7 mouse cellular contexts compared by ENCODE assay signal in genomic region chr8:71568387-71568937, GRCm38 (mm10). TPM values are rescaled to one million over a fixed set of nuclear protein-coding genes. Genes with fewer than 3 reads are reported as not detected.
DNase-seq lines count a peak whose midpoint lies in the region; ATAC-seq and TF ChIP-seq lines count a peak whose summit lies in the region.

TSS of gene Slc27a1 (plus strand) at chr8:71568882.

- peak within 1 kb of the TSS; percentile 92 for H3K4me3 ChIP-seq in cerebellum, adult 2 months (replicated peaks; ENCODE audit: insufficient read depth, low read depth, low read length)
- peak within 1 kb of the TSS; percentile 68 for H3K4me3 ChIP-seq in hindbrain, embryonic 16.5 days (ENCODE audit: low read length)
- H3K4me3 ChIP-seq in macrophage (ENCODE audit: inconsistent target), result peak within 1 kb of the TSS; percentile 58
- peak within 1 kb of the TSS; percentile 79 for H3K4me3 ChIP-seq in small intestine, adult 2 months (ENCODE audit: low read depth, low read length)

- WGBS in cerebellum, adult 2 months, result 9% methylated on average over 13 of the region's 13 CpGs
- 8% methylated on average over 13 of the region's 13 CpGs for WGBS in hindbrain, embryonic 16.5 days
- 30% methylated on average over 9 of the region's 13 CpGs for WGBS in macrophage (ENCODE audit: missing documents)
- 13% methylated on average over 13 of the region's 13 CpGs for WGBS in small intestine, adult 2 months

- no peak for TF ChIP-seq POLR2A in cerebellum, adult 2 months (IDR thresholded peaks at IDR 0.05; ENCODE audit: borderline replicate concordance, insufficient read depth, low read length)
- TF ChIP-seq POLR2A in small intestine, adult 2 months (IDR thresholded peaks at IDR 0.05; ENCODE audit: low read depth, low read length), result no peak

- peak within 1 kb of the TSS; percentile 77 for H3K9ac ChIP-seq in hindbrain, embryonic 16.5 days (ENCODE audit: low read depth, low read length)

- H3K27me3 ChIP-seq in cerebellum, adult 2 months (ENCODE audit: control insufficient read depth, insufficient read depth, low read length), result no peaks in the 10 kb centered on the region
- peaks cover 4% of the 10 kb centered on the region; the same call in 1 of the 2 replicates for H3K27me3 ChIP-seq in hindbrain, embryonic 16.5 days (replicated peaks; ENCODE audit: control insufficient read depth, insufficient read depth, low read length)
- H3K27me3 ChIP-seq in small intestine, adult 2 months (ENCODE audit: control insufficient read depth, insufficient read depth, low read length), result no peaks in the 10 kb centered on the region

- no peak for TF ChIP-seq CTCF in cerebellum, adult 2 months (IDR thresholded peaks at IDR 0.05; ENCODE audit: borderline replicate concordance, insufficient read depth, low read depth, low read length)
- TF ChIP-seq CTCF in small intestine, adult 2 months (IDR thresholded peaks at IDR 0.05; ENCODE audit: extremely low read depth, insufficient read length, insufficient replicate concordance, low read depth, low read length), result no peak

- peaks cover 27% of the 10 kb centered on the region; the same call in 1 of the 2 replicates for H3K79me2 ChIP-seq in macrophage (ENCODE audit: inconsistent target)

- no peaks in the 10 kb centered on the region for H3K36me3 ChIP-seq in hindbrain, embryonic 16.5 days (ENCODE audit: control insufficient read depth, insufficient read depth, low read length)
- H3K36me3 ChIP-seq in macrophage (ENCODE audit: inconsistent target), result no peaks in the 10 kb centered on the region
- no peaks in the 10 kb centered on the region for H3K36me3 ChIP-seq in small intestine, adult 2 months (ENCODE audit: control insufficient read depth, insufficient read depth, low read length)

- peak; percentile 13 for ATAC-seq in hindbrain, embryonic 16.5 days

- peaks cover 6% of the 10 kb centered on the region for H3K4me1 ChIP-seq in cerebellum, adult 2 months (ENCODE audit: control insufficient read depth, insufficient read depth, low read length)
- peaks cover 32% of the 10 kb centered on the region for H3K4me1 ChIP-seq in hindbrain, embryonic 16.5 days (ENCODE audit: control insufficient read depth, insufficient read depth, low read depth, low read length)
- peaks cover 10% of the 10 kb centered on the region for H3K4me1 ChIP-seq in small intestine, adult 2 months (ENCODE audit: control insufficient read depth, insufficient read depth, insufficient read length, low read length)

- peak; percentile 93 for DNase-seq in adrenal gland, adult 2 months
- peak; percentile 66 to 69 for DNase-seq in cerebellum, adult 2 months
- DNase-seq in gastrocnemius, postnatal 25 days, result peak; percentile 79
- peak in 1 of 2 experiments; percentile 70 for DNase-seq in left cerebral cortex, adult 8-10 months (ENCODE audit: low spot score in 2 of 2)

- H3K9me3 ChIP-seq in hindbrain, embryonic 16.5 days (ENCODE audit: control insufficient read depth, low read length), result peaks cover 2% of the 10 kb centered on the region; the same call in 1 of the 2 replicates

- H3K4me2 ChIP-seq in hindbrain, embryonic 16.5 days (ENCODE audit: low read length), result peak within 1 kb of the TSS; percentile 69

- H3K27ac ChIP-seq in cerebellum, adult 2 months (ENCODE audit: insufficient read depth, low read length), result peak within 1 kb of the TSS; percentile 87
- H3K27ac ChIP-seq in hindbrain, embryonic 16.5 days (ENCODE audit: low read depth, low read length), result peak within 1 kb of the TSS; percentile 90
- peak within 1 kb of the TSS; percentile 25 for H3K27ac ChIP-seq in macrophage
- peak within 1 kb of the TSS; percentile 55 for H3K27ac ChIP-seq in small intestine, adult 2 months (ENCODE audit: insufficient read depth, low read depth, low read length)

RNA-seq across cellular contexts. Expression of gene Slc27a1, which starts in this region (rescaled TPM):
- 100 to 1,000 TPM; 195 to 212 TPM for total RNA-seq in adrenal gland, adult 2 months (2021)
- polyA plus RNA-seq in adrenal gland, adult 2 months (2012; rRNA removed), result 479 and 725 TPM in 2 replicates
- 142 and 153 TPM in 2 replicates for polyA plus RNA-seq in cerebellum, adult 2 months (2012; rRNA removed)
- total RNA-seq in gastrocnemius, postnatal 25 days (2021), result 10 to 100 TPM; 62.6 to 62.9 TPM
- 102 and 107 TPM in 2 replicates for polyA plus RNA-seq in hindbrain, embryonic 16.5 days (2015; fragmentation: Nextera tagmentation; extraction: Ambion mirVana)
- total RNA-seq in left cerebral cortex, adult 8-10 months (2022), result 100 to 1,000 TPM in 1 of 4 experiments, 10 to 100 TPM in 3; 94.4 to 105 (median 97.5) TPM
- total RNA-seq in macrophage (2018; cell fraction: chromatin; rRNA removed), result 100 to 1,000 TPM in 25 of 26 experiments, 10 to 100 TPM in 1; 92.0 to 343 (median 227) TPM
- 10 to 100 TPM; 55.5 to 94.2 (median 79.8) TPM for total RNA-seq in macrophage (2018; cell fraction: cytosol; rRNA removed)
- total RNA-seq in macrophage (2018; cell fraction: nucleus; rRNA removed), result 100 to 1,000 TPM; 122 to 340 (median 210) TPM
- polyA plus RNA-seq in macrophage (2018), result 59.7 to 109 TPM (median 64.8 TPM) in 3 replicates
- polyA plus RNA-seq in small intestine, adult 2 months (2012; rRNA removed), result 28.6 and 29.6 TPM in 2 replicates

Comparison
In these comparisons a context has a peak if more than half of its experiments do, and no peak if none do; other contexts are left out.
1. H3K27ac ChIP-seq: peak in every context shown above with its lines; median percentile 90 in hindbrain, embryonic 16.5 days; 87 in cerebellum, adult 2 months; 55 in small intestine, adult 2 months; 25 in macrophage.